ENCODE assay signal across 8 mouse cellular contexts in genomic region chr12:108903600-108904275, GRCm38 (mm10). TPM values are rescaled to one million over a fixed set of nuclear protein-coding genes. Genes with fewer than 3 reads are reported as not detected.
DNase-seq lines count a peak whose midpoint lies in the region; ATAC-seq and TF ChIP-seq lines count a peak whose summit lies in the region.

No protein-coding gene starts in this region.

- TF ChIP-seq CTCF in hindbrain, postnatal 0 days (IDR thresholded peaks at IDR 0.05; ENCODE audit: low read depth) = peak; percentile 89
- TF ChIP-seq CTCF in stomach, postnatal 0 days (IDR thresholded peaks at IDR 0.05; ENCODE audit: low read depth) = peak; percentile 88

- no peaks in the 10 kb centered on the region for H3K9me3 ChIP-seq in kidney, embryonic 16.5 days (ENCODE audit: low read length)
- H3K9me3 ChIP-seq in forebrain, embryonic 14.5 days (replicated peaks; ENCODE audit: control insufficient read depth, low read length) = no peaks in the 10 kb centered on the region
- H3K9me3 ChIP-seq in hindbrain, postnatal 0 days (ENCODE audit: low read length) = no peaks in the 10 kb centered on the region
- H3K9me3 ChIP-seq in midbrain, embryonic 11.5 days (ENCODE audit: control insufficient read depth, low read length) = no peaks in the 10 kb centered on the region
- H3K9me3 ChIP-seq in stomach, postnatal 0 days (ENCODE audit: control insufficient read depth, low read length) = no peaks in the 10 kb centered on the region

- 59% methylated on average over 8 of the region's 8 CpGs for WGBS in kidney, embryonic 16.5 days
- 73% methylated on average over 8 of the region's 8 CpGs for WGBS in forebrain, embryonic 14.5 days
- WGBS in hindbrain, postnatal 0 days = 54% methylated on average over 8 of the region's 8 CpGs
- WGBS in midbrain, embryonic 11.5 days = 82% methylated on average over 8 of the region's 8 CpGs
- 51% methylated on average over 8 of the region's 8 CpGs for WGBS in stomach, postnatal 0 days

- H3K36me3 ChIP-seq in kidney, embryonic 16.5 days (ENCODE audit: insufficient read depth, low read length) = no peaks in the 10 kb centered on the region
- H3K36me3 ChIP-seq in forebrain, embryonic 14.5 days (ENCODE audit: control insufficient read depth, insufficient read depth, low read length) = no peaks in the 10 kb centered on the region
- no peaks in the 10 kb centered on the region for H3K36me3 ChIP-seq in hindbrain, postnatal 0 days (ENCODE audit: insufficient read depth, low read length)
- no peaks in the 10 kb centered on the region for H3K36me3 ChIP-seq in midbrain, embryonic 11.5 days (ENCODE audit: control insufficient read depth, insufficient read depth, low read length)
- H3K36me3 ChIP-seq in stomach, postnatal 0 days (ENCODE audit: control insufficient read depth, insufficient read depth, low read length) = no peaks in the 10 kb centered on the region

- no peak overlapping the region for H3K4me3 ChIP-seq in kidney, embryonic 16.5 days (ENCODE audit: low read length)
- H3K4me3 ChIP-seq in forebrain, embryonic 14.5 days (ENCODE audit: low read depth, low read length) = no peak overlapping the region
- no peak overlapping the region for H3K4me3 ChIP-seq in hindbrain, postnatal 0 days (ENCODE audit: low read length)
- no peak overlapping the region for H3K4me3 ChIP-seq in midbrain, embryonic 11.5 days (ENCODE audit: low read depth, low read length)
- no peak overlapping the region for H3K4me3 ChIP-seq in stomach, postnatal 0 days (ENCODE audit: low read depth, low read length)

- peak; percentile 56 for DNase-seq in kidney, adult 18-20 months
- DNase-seq in brain, adult 2 months (ENCODE audit: low read depth, low spot score) = peak; percentile 94
- peak; percentile 92 for DNase-seq in forebrain, embryonic 14.5 days (ENCODE audit: low spot score)
- DNase-seq in hindbrain, postnatal 0 days (ENCODE audit: low spot score) = peak; percentile 91
- DNase-seq in left cerebral cortex, adult 8-10 months (ENCODE audit: low spot score in 2 of 2) = peak; percentile 37 to 62
- peak; percentile 95 for DNase-seq in midbrain, embryonic 11.5 days (ENCODE audit: low spot score, missing footprints)
- DNase-seq in stomach, postnatal 0 days (ENCODE audit: low spot score) = peak; percentile 57

- H3K4me1 ChIP-seq in kidney, embryonic 16.5 days (ENCODE audit: insufficient read depth, low read length) = peaks cover 20% of the 10 kb centered on the region
- peaks cover 13% of the 10 kb centered on the region for H3K4me1 ChIP-seq in forebrain, embryonic 14.5 days (ENCODE audit: control insufficient read depth, insufficient read depth, low read length)
- peaks cover 9% of the 10 kb centered on the region; the same call in 1 of the 2 replicates for H3K4me1 ChIP-seq in hindbrain, postnatal 0 days (ENCODE audit: insufficient read depth, low read length)
- peaks cover 20% of the 10 kb centered on the region for H3K4me1 ChIP-seq in midbrain, embryonic 11.5 days (ENCODE audit: control insufficient read depth, insufficient read depth, low read length)
- no peaks in the 10 kb centered on the region for H3K4me1 ChIP-seq in stomach, postnatal 0 days (replicated peaks; ENCODE audit: control insufficient read depth, insufficient read depth)

- no peak for ATAC-seq in kidney, embryonic 16.5 days (ENCODE audit: low FRiP score, low TSS enrichment)
- ATAC-seq in forebrain, embryonic 14.5 days = peak; percentile 42; the same call in 1 of the 2 replicates
- peak; percentile 64; the same call in 1 of the 2 replicates for ATAC-seq in hindbrain, postnatal 0 days
- ATAC-seq in midbrain, embryonic 11.5 days (ENCODE audit: low FRiP score) = no peak
- ATAC-seq in stomach, postnatal 0 days (ENCODE audit: low FRiP score, low TSS enrichment) = no peak

- no peak for TF ChIP-seq EP300 in stomach, postnatal 0 days (optimal IDR thresholded peaks at IDR 0.05)

- H3K4me2 ChIP-seq in kidney, embryonic 16.5 days (replicated peaks; ENCODE audit: low read depth, low read length) = no peak overlapping the region
- no peak overlapping the region for H3K4me2 ChIP-seq in forebrain, embryonic 14.5 days (ENCODE audit: low read length)
- H3K4me2 ChIP-seq in hindbrain, postnatal 0 days (ENCODE audit: low read depth, low read length) = 0 out of 2 replicates have a peak overlapping the region, but pooled peaks have one; percentile 5
- no peak overlapping the region for H3K4me2 ChIP-seq in midbrain, embryonic 11.5 days
- H3K4me2 ChIP-seq in stomach, postnatal 0 days (replicated peaks; ENCODE audit: low read depth) = no peak overlapping the region

- no peaks in the 10 kb centered on the region for H3K27me3 ChIP-seq in kidney, embryonic 16.5 days (ENCODE audit: insufficient read depth, low read length)
- no peaks in the 10 kb centered on the region for H3K27me3 ChIP-seq in forebrain, embryonic 14.5 days (replicated peaks; ENCODE audit: control insufficient read depth, insufficient read depth, low read length)
- no peaks in the 10 kb centered on the region for H3K27me3 ChIP-seq in hindbrain, postnatal 0 days (ENCODE audit: insufficient read depth, low read length)
- H3K27me3 ChIP-seq in midbrain, embryonic 11.5 days (ENCODE audit: control insufficient read depth, insufficient read depth, low read length) = no peaks in the 10 kb centered on the region
- no peaks in the 10 kb centered on the region for H3K27me3 ChIP-seq in stomach, postnatal 0 days (ENCODE audit: control insufficient read depth, insufficient read depth, low read length)

- H3K9ac ChIP-seq in kidney, embryonic 16.5 days (replicated peaks; ENCODE audit: low read length) = no peak overlapping the region
- H3K9ac ChIP-seq in forebrain, embryonic 14.5 days (ENCODE audit: low read length) = no peak overlapping the region
- no peak overlapping the region for H3K9ac ChIP-seq in hindbrain, postnatal 0 days (replicated peaks; ENCODE audit: low read length)
- H3K9ac ChIP-seq in midbrain, embryonic 11.5 days (ENCODE audit: low read length) = no peak overlapping the region
- no peak overlapping the region for H3K9ac ChIP-seq in stomach, postnatal 0 days (ENCODE audit: low read length)

- no peak overlapping the region for H3K27ac ChIP-seq in kidney, embryonic 16.5 days (ENCODE audit: low read length)
- H3K27ac ChIP-seq in forebrain, embryonic 14.5 days (ENCODE audit: low read depth, low read length) = no peak overlapping the region
- H3K27ac ChIP-seq in hindbrain, postnatal 0 days = no peak overlapping the region
- H3K27ac ChIP-seq in midbrain, embryonic 11.5 days (ENCODE audit: low read depth, low read length) = no peak overlapping the region
- H3K27ac ChIP-seq in stomach, postnatal 0 days (replicated peaks) = 0 out of 2 replicates have a peak overlapping the region, but pooled peaks have one; percentile 30

RNA-seq across cellular contexts. Expression of gene Wars, which starts 9.8 kb away (rescaled TPM):
- polyA plus RNA-seq in kidney, embryonic 16.5 days (2015; fragmentation: Nextera tagmentation; extraction: Ambion mirVana) = 94.6 and 98.5 TPM in 2 replicates
- 101 and 113 TPM in 2 replicates for polyA plus RNA-seq in forebrain, embryonic 14.5 days (2014; fragmentation: Nextera tagmentation; extraction: Ambion mirVana)
- total RNA-seq in hindbrain, postnatal 0 days (2014; rRNA removed) = 114 and 123 TPM in 2 replicates
- polyA plus RNA-seq in hindbrain, postnatal 0 days (2015; fragmentation: Nextera tagmentation; extraction: Ambion mirVana) = 92.4 and 95.4 TPM in 2 replicates
- total RNA-seq in left cerebral cortex, adult 8-10 months (2022) = 10 to 100 TPM; 76.5 to 92.1 (median 83.0) TPM
- 128 TPM in 2 replicates for polyA plus RNA-seq in midbrain, embryonic 11.5 days (2014; fragmentation: Nextera tagmentation; extraction: Ambion mirVana)
- polyA plus RNA-seq in stomach, postnatal 0 days (2015; fragmentation: Nextera tagmentation; extraction: Ambion mirVana) = 70.7 and 76.0 TPM in 2 replicates

RNA-seq across cellular contexts. Expression of gene Wdr25, which starts 10.3 kb away (rescaled TPM):
- polyA plus RNA-seq in kidney, embryonic 16.5 days (2015; fragmentation: Nextera tagmentation; extraction: Ambion mirVana) = 8.9 and 9.9 TPM in 2 replicates
- 3.5 and 3.7 TPM in 2 replicates for polyA plus RNA-seq in forebrain, embryonic 14.5 days (2014; fragmentation: Nextera tagmentation; extraction: Ambion mirVana)
- total RNA-seq in hindbrain, postnatal 0 days (2014; rRNA removed) = 5.8 and 7.4 TPM in 2 replicates
- 4.7 and 5.4 TPM in 2 replicates for polyA plus RNA-seq in hindbrain, postnatal 0 days (2015; fragmentation: Nextera tagmentation; extraction: Ambion mirVana)
- 10 to 100 TPM in 2 of 4 experiments, 1 to 10 TPM in 2; 7.9 to 12.9 (median 10.2) TPM for total RNA-seq in left cerebral cortex, adult 8-10 months (2022)
- polyA plus RNA-seq in midbrain, embryonic 11.5 days (2014; fragmentation: Nextera tagmentation; extraction: Ambion mirVana) = 4.7 and 5.0 TPM in 2 replicates
- 3.2 and 3.9 TPM in 2 replicates for polyA plus RNA-seq in stomach, postnatal 0 days (2015; fragmentation: Nextera tagmentation; extraction: Ambion mirVana)

Comparison
In these comparisons a context has a peak if more than half of its experiments do, and no peak if none do; other contexts are left out.
1. ATAC-seq: peak in forebrain, embryonic 14.5 days (single experiment) and hindbrain, postnatal 0 days (single experiment); none in kidney, embryonic 16.5 days (single experiment), midbrain, embryonic 11.5 days (single experiment) and stomach, postnatal 0 days (single experiment).
2. Peak in every context shown above with its lines, with median percentiles within 50 percentile points of each other: DNase-seq.